Mouse (Mus musculus) testis, adult 2 months (tissue): ENCODE data around the gene Abcb8.

ENCODE experiments used
- CTCF ChIP-seq: fragments of 200-500 bp; IDR thresholded peaks from 2 replicates; pipeline ENCODE4 v1.5.1; 2012; ENCODE audit warnings: low read depth, mild to moderate bottlenecking, inconsistent platforms, low read length, moderate library complexity; ENCODE audit not compliant: control insufficient read depth, insufficient read depth, insufficient replicate concordance
- POLR2A ChIP-seq: fragments of 200-500 bp; IDR thresholded peaks from 2 replicates; pipeline ENCODE4 v1.6.1; 2012; ENCODE audit warnings: low read depth, mild to moderate bottlenecking, inconsistent platforms, low read length, moderate library complexity; ENCODE audit not compliant: control insufficient read depth

- TF ChIP-seq CTCF (peak; percentile 49; the same call in 1 of the 2 replicates), POLR2A (peak; percentile 74; the same call in 1 of the 2 replicates)
These were observed 867 bp downstream of the Abcb8 start for GRCm38 (mm10) chr5:24394165-24394894.
